Mouse (Mus musculus) erythroblast, adult 5-6 weeks (primary cell): Measurements from ENCODE around the gene Ezh1. TPM values are rescaled to one million over a fixed set of nuclear protein-coding genes. Genes with fewer than 3 reads are reported as not detected.
A peak's percentile ranks its signal among the peaks of the same experiment; 100 is the strongest.

ENCODE experiments used
- ATAC-seq: replicated peaks from 2 replicates; pipeline ENCODE4 v1.8.0; 2016; ENCODE audit warnings: moderate number of reproducible peaks, mild to moderate bottlenecking, moderate TSS enrichment, inconsistent platforms; ENCODE audit not compliant: poor library complexity, low FRiP score, severe bottlenecking
- total RNA-seq, 2 experiments: library from RNA; stranded (forward) in 1 of 2; stranded (reverse) in 1 of 2; fragments of 150-400 nt in 1 of 2; fragments of 200-764, 138-1000 nt in 1 of 2; gene quantifications; 2 replicates each; pipeline versions ENCODE4 v1.2.3 to v1.2.4; 2015 to 2017; ENCODE audit warnings: low replicate concordance in 2 of 2

The Ezh1 gene
- total RNA-seq, 2 experiments from 2014 or later: 177 to 251 TPM

- no peak for ATAC-seq
Measured at GRCm38 (mm10) chr11:101187541-101187940, 38.7 kb downstream of the Ezh1 start.

GRCm38 (mm10) chr11:101186526-101187247 is 39.6 kb downstream of the Ezh1 start:
- no peak for ATAC-seq

GRCm38 (mm10) chr11:101185441-101185840 is 40.8 kb downstream of the Ezh1 start:
- ATAC-seq: no peak

- no peak for ATAC-seq
Measured at GRCm38 (mm10) chr11:101184984-101185383, 41.3 kb downstream of the Ezh1 start.

GRCm38 (mm10) chr11:101182771-101183517 is 43.3 kb downstream of the Ezh1 start:
- ATAC-seq: no peak

- ATAC-seq: no peak
Measured at GRCm38 (mm10) chr11:101181961-101182360, 44.3 kb downstream of the Ezh1 start.

- 0 out of 2 replicates have a peak, but pooled peaks have one; percentile 6 for ATAC-seq
Measured at GRCm38 (mm10) chr11:101180846-101181740, 45.2 kb downstream of the Ezh1 start.

GRCm38 (mm10) chr11:101180261-101180660 is 46.0 kb downstream of the Ezh1 start:
- no peak for ATAC-seq

- ATAC-seq: no peak
Measured at GRCm38 (mm10) chr11:101179306-101179705, 47.0 kb downstream of the Ezh1 start.

- ATAC-seq: no peak
Measured at GRCm38 (mm10) chr11:101178061-101179058, 47.9 kb downstream of the Ezh1 start.

GRCm38 (mm10) chr11:101176933-101177773 is 49.1 kb downstream of the Ezh1 start:
- ATAC-seq: 0 out of 2 replicates have a peak, but pooled peaks have one; percentile 38

GRCm38 (mm10) chr11:101176117-101176691 is 50.1 kb downstream of the Ezh1 start:
- ATAC-seq: no peak

GRCm38 (mm10) chr11:101175636-101176116 is 50.6 kb downstream of the Ezh1 start:
- ATAC-seq: no peak

GRCm38 (mm10) chr11:101174851-101175628 is 51.2 kb downstream of the Ezh1 start, which contains the start of gene Ccr10:
Ccr10 (minus strand) TSS chr11:101175443.
- ATAC-seq: no peak

- ATAC-seq: no peak
Measured at GRCm38 (mm10) chr11:101174389-101174745, 51.9 kb downstream of the Ezh1 start.

GRCm38 (mm10) chr11:101173631-101174388 is 52.5 kb downstream of the Ezh1 start:
- peak; percentile 77 for ATAC-seq
